Mouse (Mus musculus) right cerebral cortex, postnatal 14 days (tissue): ENCODE measurements around the gene Gm37240.

ENCODE experiments used
- DNase-seq: peaks from one replicate; pipeline ENCODE4 v3.0.0; 2022

Gene Gm37240

DNA sequence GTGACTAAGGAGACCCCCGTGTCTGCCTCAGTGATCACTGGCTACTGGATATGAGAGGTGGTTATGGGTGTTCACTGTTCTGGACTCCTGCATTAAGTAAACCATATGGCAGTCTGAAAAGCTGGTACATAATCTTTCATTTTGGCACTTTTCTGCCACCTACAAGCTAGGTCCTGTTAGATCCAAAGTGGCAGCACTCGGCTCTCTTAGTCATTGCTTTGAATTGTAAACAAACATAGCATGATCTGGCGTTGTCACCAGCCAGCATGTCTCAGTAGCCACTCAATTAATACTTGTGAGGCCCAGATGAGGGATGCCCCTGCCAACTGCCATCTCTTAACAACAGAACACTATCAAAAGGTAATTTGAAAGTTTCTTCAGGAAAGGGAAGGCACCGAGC lies 904.6 kb downstream of the Gm37240 start:
- DNase-seq = no peak

DNA sequence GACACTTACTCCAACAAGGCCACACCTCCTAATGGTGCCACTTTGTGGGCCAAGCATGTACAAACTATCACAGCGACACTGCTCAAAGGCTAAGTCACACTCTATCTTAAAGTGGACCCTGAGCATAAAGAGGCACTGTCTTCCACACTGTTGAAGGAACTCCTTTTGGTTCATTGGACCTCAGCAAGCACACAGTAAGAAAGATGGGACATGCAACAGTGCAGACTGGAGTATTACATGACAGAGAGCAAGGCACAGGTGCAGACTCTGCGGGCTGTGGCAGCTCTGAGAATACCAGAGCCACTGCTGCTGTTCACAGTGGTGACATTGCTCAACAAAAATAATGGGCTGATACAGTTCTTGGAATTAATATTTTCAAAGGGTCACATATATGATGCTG lies 907.2 kb downstream of the Gm37240 start:
- DNase-seq = no peak

DNA sequence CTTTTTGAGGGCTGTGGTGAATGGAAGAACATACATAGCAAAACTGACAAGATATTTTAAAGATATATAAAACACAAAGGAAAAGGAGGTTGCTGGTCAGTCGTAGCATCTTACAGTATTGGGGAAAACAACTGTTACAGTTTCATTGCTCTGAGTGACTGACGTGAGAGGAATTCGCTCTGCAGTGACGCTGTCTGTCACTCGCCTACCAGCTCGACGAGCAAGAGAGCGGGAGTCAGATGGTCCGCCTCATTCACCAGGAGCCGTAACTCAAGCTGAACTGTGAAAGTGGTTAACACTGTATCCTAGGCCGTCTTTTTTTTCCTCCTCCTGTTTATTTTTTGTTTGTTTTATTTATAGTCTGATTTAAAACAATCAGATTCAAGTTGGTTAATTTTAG lies 908.6 kb downstream of the Gm37240 start:
- DNase-seq = no peak

DNA sequence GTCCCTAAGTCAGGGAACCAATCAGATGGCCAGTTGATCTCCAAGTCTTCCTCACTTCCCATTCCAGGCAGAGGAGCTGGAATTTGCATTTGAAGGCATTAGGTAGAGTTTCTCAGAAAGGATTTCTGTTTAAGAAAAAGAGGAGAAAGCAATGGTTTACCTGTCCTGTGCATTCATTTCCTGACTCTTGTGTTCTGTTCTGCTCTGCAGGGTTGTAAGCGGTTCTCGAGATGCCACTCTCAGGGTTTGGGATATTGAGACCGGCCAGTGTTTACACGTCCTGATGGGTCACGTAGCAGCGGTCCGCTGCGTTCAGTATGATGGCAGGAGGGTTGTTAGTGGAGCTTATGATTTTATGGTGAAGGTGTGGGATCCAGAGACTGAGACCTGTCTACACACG lies 913.1 kb downstream of the Gm37240 start:
- DNase-seq = no peak

DNA sequence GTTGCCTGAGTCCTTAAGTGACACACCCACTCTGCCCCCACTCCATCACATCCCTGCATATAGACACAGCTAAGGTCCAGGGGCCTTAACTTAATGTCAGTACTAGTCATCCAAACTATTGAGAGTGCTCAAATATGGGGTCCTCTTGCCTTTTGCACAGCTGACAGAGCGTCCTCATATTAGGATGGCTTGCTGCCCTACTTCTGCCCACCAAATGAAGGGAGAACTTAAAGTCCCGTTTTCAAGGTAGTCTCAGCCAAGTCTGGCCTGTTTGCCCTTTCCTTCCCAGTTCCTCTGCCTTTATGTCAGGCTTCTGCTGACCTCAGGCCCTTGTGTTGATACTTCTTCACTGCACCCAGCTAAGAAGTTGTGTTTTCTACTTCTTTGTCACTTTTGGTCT lies 914.4 kb downstream of the Gm37240 start:
- DNase-seq = no peak

DNA sequence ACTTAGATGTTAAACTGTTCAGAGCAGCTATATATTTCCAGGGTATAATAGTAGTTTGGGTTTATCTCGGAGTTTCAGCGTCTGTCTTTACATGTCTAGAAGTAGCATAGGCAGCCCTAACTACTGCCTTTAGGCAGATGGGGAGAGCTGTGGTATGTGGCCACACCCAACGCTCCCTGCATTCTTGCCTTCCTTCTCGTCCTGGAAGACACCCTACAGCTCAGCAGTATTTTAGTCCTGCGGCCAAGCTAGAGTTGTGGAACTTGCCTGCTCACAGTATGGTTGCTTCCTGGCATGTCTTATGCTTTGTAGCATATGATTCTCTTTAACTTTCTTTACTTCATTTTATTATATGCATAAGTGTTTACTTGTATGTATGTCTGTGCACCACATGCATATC lies 915.8 kb downstream of the Gm37240 start:
- no peak for DNase-seq

DNA sequence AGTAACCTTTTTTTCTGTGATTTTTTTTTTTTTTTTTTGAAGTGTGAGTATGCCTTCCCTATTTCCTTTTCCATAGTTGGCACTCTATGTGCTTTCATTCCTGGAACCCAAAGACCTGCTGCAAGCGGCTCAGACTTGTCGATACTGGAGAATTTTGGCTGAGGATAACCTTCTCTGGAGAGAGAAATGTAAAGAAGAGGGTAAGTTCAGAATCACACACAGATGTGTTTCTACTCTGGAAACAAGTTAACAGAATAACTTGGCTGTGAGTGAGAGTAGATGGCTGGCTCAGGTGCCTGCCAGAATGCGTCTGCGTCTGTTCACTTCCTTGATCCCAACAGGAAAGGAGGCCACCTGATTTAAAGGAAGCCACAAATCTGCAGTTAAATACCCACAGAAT lies 920.0 kb downstream of the Gm37240 start:
- no peak for DNase-seq

DNA sequence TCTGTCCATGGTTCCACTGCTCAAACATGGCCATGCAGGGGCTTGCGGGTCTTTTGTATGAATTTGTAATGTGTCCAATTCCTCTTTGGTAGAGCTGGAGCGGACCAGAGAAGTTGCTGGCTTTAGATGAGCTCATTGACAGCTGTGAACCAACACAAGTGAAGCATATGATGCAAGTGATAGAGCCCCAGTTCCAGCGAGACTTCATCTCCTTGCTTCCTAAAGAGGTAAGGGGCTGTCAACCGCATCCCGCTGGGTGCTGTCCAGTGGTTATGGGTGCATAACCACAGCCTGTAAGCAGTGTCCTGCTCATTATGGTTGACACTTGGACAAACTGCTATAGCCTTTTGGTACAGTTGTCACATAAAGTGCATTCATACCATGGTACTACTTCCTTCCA lies 922.2 kb downstream of the Gm37240 start:
- DNase-seq = no peak

DNA sequence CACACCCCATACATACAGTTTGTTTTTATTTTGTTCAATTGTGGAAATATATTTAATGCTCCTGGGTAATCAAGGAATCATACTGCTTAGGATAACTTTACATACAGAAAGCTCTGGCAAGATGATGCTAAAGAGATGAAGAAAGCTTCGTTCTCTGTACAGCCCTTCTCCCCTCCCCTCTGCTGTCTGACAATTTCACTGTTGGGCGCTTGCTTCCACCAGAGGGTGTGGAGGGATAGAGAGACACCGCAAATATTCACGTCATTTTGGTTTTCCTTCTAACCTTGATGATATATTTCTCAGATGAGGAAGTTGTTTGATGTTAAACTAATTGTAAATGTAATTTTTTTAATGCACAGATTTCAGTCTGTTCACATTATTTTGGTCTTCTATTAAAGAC lies 931.5 kb downstream of the Gm37240 start:
- DNase-seq = no peak

DNA sequence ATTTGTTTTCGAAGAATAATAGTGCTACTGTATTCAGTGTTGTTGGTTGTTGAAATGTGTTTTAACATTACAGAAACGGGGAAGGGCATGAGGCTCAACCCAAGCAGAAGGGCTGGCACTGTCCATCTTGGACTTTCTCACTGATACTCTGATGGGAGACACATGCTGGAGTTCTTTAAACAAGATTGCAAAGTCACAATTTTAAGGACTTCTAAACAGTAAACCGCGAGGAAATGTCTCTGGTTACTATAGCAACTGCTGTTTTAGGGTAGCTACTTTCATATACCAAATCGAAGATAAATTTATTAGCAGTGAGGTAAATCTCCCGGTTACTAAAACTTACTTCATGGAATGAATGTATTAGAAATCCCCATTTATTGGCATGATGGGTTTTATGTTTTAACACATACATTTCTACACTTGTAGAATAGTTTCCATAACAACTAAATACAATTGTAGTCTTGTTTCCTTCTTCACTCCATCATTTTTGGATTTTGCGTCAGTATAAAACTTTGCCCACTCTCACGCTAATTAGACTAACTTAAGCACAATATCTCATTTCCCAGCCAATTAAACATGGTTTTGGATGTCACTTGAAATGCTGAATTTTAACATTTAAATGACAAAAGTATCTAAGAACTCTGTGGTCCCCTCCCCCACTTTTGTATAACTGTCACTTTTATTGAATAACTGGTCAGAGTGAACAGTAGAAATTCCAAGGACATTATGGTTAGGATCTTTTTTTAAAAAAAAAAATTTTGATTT lies 932.1 kb downstream of the Gm37240 start:
- no peak for DNase-seq

DNA sequence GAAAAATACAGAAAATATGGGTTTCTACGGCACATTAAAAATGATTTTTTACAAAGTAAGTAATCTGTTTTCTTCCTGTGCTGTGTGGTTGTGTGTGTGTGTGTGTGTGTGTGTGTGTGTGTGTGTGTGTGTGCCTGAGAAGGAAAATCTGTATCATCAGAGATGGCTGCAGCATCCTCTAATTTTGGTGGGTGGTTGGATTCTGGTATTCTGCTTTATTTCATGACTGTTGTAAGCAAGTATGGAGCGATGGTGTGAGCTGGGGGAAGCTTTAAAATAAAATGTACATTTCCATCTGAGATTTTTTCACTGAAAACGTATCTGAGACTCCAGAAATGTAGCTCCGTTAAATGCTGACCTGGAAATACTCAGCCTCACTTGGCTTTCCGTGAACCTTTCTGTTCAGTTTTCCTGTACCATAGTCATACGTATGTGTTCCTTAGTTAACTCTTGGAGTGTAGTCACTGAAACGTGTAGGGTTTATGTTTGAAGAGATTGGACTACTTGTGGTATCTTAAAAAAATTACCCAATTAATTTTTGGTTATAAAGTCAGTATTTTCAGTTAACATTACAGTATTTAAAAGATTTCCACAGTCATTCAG lies 934.6 kb downstream of the Gm37240 start:
- DNase-seq = no peak

DNA sequence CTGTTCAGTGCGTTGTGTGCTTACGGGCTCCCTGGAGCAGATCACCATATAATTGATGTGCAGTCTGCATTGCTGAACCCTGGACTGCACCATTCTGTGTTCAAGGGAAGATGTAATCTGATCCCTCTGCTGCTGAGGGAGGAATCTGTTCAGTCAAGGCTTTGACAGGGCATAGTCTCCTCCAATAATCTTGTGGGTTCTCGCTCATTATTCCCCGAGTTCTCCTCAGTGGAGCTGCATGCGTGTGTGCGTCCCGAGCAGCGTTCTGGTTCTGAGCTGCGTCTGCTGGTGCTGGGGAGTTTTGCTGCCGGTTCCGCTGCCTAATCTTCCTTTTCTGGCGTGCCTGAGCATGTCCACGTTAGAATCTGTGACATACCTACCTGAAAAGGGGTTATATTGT lies 935.2 kb downstream of the Gm37240 start:
- DNase-seq = peak; percentile 60

DNA sequence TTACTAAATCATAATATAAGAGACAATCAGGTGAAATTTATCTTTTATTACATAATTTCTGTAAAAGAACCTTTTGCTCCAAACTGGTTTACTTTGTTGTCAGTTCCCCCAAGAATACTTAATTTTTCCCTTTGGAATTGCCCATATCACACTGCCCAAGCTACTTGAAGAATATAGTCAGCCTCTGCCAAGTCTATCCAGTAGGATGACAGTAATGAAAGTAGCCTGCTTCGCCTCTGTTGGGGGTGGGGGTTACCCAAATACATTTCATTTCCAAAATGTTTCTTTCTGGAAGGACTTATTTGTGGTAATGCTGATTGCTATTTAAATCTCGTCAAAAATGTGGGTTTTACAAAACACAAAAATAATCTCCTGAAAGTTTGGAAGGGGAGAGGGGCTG lies 935.6 kb downstream of the Gm37240 start:
- DNase-seq = no peak

DNA sequence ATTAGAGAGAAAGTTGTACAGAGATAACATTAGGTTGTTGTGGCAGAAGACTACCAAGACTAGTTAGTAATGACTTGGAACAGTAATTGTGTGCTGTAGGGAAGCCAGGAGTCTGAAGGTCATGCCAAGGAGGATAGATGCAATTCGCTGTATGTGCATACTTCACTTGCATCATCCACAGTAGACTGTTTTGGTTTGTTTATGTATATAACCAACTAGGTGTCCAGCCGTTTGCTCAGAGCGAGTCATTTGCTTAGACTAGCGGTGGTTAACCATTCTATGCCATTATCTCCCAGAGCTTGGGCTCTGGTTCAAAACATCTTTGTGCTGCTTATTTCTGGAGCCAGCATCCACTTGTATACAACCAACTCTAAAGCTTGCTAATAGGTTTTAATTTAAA lies 937.9 kb downstream of the Gm37240 start:
- DNase-seq = no peak

DNA sequence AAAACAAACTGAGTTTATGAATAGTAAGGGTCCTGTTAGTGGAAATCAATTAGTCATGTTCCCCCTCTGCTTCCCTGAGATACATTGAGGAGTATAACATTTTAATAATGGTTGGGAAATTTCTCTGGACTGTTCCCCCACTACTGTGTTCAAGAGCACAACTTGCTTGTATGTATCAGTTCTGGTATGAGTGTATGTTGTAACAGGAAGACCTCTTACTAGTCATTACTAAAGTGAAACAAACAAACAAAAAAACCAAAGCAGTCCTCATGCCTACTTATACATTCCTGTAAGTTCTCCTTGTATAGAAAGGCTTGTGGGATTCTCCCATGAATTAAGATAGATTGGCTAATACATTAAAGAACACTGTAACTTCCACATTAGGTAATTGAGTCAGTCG lies 940.9 kb downstream of the Gm37240 start:
- no peak for DNase-seq

DNA sequence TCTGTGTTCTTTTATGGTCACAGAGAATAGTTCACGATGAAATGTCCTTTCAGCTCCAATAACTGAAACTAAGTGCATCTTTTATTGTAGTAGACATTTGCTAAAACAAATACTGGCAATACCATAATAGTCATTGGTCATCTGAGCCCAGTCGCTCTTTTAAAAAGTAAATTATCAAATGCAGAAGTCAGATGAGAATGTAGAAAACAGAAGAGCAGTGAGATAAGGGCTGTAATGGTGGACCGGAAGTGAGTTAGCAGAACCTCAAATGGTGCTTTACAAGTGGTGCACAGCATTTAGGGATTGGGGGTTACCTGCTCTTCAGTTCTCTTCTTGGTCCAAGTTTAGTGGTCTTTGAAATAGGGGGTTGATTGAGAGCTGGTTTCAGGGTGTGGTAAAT lies 942.4 kb downstream of the Gm37240 start:
- no peak for DNase-seq

DNA sequence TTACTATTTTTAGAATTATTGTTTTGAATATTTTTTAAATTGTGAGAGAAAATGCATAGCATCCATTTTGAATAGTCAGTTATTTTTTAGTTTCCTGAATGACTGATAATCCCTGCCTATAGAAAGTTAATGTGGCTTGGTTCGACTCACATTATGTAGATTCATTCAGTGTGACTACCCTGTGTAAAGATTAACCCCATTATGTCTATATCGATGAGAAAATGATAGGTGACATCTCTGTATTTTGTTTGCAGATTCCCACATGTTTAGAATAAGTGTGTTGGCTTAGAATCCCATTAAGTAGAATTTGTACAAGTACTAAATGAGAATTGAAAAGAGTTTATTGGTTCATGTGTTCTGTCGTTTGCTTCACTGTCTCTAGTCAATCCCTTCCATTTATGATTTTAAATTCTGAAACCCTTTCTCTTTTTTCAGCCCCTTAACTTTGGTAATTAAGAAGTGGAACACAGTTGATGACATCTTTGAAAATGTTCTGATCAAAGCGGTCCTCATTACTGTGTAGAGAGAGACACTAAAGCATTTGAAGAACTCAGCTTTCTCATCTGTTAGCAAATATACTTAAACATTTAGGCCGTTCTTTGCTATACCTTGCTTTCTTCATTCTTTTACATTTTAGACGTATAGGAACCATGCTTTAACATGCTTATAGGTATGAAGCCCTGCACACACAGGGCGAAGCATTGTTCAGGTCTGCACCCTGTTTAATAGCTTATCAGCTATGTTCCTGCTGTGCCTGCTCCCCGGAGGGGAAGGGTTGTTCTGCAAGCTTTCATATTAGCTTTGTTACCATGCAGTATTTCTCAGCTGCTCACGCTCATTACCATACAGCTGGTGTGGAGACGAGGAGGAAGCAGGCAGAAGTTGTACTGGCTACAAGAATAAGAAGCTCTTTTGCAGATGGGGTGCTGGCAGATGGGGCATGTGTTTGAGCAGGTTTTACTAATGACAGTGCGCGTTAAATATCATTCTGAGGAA lies 949.7 kb downstream of the Gm37240 start:
- no peak for DNase-seq

DNA sequence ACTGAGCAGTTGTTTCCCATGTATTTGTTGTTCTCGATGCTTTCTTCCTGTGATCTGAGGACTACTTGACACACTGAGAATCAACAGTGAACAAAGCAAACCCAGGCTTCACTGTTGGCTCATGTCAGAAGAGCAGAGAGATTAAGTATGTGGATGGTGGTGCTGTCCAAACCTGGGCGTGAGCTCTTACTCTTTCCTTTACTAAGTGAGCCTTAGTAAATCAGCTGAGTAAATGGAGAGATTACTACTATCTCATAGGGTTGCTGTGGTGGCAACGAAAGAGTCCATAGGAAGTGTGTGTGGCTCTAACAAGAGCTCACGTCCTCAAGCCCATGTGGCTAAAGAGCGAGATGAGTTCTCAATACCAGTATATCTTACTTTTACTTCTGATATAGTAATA lies 950.4 kb downstream of the Gm37240 start:
- DNase-seq = no peak

DNA sequence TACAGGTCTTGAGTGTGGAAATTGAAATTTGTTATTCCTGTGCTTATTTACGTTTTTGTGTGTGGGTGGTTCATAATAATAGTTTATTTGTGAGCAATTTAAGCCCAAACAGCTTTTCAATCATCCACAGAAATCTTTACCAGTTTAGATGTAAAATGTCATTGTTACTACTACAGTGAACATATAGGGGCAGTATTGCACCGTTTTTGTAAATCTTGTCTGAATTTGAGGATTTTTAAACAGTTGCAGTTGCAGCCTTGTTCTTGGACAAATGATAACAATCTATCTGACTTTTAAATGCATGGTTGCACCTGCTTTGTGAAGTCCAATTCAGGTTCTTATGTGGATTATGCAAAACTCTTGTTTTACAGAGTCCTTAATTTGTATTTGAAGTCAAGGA lies 951.1 kb downstream of the Gm37240 start:
- no peak for DNase-seq

DNA sequence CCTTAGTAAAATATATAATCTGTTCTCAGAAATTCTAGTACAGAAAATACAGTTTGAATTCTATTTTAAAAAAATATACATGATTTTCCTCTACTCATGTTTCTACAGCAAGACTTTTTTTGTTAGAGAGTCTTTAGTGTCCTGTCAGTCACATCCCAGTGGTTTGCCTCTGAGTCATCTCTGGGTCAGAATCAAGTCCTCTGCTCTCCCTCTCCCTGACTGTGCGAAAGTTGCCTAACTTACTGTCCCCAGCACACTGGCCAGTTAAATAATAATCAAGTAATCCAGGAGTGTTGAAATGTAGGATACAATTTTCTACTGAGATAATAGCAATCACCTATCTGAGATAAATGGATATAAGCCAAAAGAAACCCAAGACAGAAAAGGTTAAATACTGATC lies 951.6 kb downstream of the Gm37240 start:
- no peak for DNase-seq

DNA sequence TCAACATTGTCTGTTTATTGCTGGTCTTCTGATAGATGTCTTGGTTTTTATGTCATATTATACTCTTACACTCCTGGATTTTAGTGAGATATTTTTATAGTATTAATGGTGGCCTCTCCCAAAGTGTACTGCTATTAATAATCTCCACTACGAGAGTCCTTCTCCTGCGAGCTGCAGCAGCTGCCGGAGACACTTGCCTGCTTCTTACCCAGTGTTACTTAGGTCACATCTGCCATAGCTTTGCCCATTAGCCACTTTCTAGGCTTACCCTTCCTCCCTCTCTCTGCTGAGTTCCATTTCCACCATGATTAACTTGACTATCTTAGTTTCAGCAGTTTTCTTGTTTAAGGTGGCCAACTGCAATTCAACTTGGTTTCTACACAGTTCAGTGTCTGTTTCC lies 956.6 kb downstream of the Gm37240 start:
- no peak for DNase-seq

DNA sequence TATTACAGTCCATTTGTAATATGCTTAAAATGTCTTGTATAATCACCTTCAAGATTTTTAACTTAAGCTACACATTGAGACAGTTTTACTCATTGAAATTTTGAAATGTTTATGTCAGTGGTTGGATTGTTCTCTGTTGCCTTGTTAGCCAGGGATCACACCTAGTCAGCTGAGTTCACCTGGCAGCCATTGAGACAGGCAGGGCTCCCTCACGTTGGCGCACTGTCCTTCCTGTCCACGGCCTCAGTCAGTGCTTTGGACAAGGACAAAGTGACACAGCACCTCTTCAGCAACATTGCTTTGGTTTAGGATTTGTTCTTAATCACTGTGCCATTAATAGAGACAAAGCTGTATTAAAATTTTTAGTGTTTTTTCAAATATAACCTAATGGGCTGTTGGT lies 958.1 kb downstream of the Gm37240 start:
- DNase-seq = no peak

DNA sequence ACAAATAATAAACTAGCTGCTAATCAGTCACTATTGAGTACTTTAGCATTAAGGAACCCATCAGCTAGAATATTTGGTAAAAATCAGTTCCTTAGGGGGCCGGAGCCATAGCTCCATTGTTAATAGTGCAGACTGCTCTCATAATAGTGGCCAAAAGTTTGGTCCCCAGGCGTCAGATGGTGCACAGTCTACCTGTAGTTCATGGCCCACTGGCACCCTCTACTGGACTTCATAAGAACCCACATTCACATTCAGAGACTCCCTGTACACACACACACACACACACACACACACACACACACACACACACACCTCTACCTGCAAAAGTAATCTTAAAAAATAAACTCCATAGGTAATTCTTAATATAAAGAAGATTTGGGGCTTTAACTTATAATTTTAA lies 959.4 kb downstream of the Gm37240 start:
- no peak for DNase-seq
